Mouse (Mus musculus) lung, postnatal 36 days (tissue): ENCODE data around the gene Slc9a1.

ENCODE experiments used
- DNase-seq: peaks from one replicate; pipeline ENCODE4 v3.0.0; 2022; ENCODE audit warnings: mixed read lengths

Gene Slc9a1

DNA sequence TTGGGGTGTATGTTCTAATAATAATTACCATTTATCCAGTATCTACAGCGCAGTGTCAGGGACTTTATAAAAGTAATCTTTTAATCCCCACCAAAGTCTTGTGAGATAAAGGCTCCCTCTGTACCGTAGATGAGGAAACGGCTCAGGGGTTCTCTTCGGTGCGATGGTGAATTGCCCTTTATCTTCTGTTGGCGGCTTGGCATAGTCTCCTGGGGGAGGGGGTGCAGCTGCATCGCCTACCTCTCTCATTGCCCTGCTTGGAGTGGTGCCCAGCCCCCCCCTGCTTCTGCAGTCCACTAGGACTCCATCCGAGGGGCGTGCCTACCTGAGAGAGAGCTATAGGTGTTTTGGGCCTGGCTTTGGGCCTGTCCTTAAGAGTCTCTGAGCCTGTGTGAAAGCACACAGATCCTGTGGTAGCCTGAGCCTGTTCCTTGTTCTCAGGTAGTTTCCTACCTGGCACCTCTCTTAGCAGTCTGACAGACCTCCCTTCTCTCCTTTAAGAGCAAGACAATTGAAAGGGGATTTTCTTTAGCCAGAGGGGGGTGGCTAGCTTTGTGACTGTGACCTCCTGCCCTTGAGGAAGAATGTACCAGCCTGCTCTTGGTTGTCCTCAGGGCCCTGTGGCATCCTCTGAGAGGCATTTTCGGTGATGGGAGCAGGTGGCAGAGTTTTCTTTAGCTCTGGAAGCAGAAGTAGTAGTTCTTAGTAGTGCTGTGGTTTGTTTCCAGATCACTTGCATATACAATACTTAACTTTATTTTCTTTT lies 6.5 kb downstream of the Slc9a1 start:
- no peak for DNase-seq

DNA sequence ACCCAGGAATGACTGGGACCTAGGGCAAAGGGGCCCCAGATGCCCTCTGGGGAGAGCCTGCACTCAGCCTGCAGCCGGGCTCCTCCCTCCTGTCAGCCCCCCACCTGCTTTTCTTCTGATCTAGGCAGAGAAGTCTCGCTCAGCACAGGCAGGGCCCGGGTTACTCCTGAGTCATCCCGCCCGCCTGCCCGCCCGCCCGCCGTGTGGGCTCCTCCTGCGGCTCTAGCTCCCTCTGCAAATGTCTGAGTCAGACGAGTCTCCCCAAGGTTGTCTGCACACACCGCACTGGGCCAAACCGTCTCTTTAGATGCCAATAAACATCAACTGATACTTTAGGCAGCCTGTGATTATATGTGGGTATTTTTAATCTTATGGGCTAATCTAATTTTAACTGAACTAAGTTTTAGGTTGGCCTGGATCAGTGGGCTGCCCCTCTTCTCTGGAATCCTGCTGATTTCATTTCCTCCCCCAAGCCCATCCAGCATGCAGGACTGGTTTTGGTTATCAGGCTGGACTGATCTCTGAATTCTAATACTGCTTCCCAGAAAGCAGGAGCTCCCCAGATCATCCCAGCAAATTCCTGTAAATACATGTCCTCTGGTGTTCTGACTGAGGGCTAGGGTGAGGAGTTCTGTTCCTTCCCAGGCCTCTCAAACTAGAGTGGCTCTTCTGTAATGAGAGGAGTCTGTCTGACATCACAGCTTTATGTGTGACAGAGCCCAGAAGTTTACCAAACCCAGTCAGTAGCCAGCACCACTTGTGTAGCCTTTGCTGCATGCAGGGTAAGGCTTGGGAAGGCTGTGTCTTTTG lies 8.9 kb downstream of the Slc9a1 start:
- peak; percentile 34 for DNase-seq

DNA sequence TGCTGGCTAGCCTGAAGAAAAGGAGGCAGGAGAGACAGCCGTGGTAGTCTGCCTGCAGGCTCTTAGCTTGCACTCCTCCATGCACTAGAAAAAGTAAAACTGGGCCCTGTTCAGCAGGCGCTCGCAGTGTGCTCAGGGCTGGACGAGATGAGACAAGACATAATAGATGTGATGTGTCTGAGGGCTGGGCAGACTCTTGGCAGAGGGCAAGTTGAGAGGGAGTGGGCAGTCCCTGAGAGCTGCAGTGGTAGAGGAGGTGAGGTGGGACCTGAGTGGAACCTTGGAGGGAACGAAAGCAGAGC lies 9.5 kb downstream of the Slc9a1 start:
- no peak for DNase-seq

DNA sequence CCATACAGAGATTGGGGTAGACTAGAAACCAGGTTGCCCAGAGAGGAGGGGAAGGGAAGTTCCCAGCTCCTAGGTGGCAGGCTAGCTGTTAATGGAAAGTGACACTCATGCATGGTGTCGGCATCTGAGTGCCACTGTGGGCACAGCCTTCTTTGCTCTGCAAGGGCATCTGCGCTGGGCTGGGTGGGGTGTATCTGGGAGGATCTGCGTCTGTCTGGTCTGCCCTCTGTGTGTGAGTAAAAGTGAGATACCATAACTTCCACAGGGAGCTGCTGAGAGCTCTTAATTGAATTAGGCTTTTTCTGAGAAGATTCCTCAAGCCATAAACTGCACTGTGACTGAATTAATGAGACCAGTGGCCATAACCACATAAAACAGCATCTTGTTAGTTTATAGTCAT lies 10.4 kb downstream of the Slc9a1 start:
- DNase-seq, result no peak

DNA sequence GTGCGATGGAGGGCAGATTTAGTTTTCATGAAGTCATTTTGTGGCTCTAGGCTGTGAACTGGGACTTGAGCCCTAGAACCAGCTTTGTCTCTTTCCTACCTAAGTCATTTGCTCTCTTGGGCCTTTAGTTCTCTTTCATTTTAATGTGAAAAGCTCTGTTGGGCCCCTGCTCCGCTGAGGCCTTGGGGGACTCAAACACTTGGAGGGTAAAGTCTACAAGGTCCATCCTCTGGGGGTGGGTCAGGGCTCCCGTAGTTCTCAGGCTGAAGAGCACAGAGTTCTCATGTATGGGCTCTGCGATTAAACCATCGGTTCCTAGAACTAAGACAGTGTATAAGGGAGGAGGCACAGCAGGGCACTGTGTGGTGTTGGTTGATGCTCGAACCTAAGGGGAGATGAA lies 11.0 kb downstream of the Slc9a1 start:
- no peak for DNase-seq

DNA sequence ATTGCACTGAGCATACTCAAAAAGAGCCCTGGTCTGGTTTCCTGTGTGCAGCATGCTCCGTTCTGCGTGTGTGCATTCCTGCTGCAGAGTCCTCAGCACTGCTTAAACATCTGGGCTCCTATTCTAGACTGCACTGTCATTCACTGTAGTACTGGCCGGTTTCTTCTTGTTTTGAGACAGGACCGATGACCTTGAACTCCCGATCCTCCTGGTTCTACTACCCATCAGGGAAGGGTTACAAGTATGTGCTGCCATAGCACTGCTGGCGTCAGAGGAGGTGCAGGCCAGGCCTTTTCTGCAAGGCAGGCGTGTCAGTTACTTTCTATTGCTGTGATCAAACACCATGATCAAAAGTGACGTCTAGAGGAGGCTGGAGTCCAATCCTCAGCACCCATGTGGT lies 11.6 kb downstream of the Slc9a1 start:
- no peak for DNase-seq

DNA sequence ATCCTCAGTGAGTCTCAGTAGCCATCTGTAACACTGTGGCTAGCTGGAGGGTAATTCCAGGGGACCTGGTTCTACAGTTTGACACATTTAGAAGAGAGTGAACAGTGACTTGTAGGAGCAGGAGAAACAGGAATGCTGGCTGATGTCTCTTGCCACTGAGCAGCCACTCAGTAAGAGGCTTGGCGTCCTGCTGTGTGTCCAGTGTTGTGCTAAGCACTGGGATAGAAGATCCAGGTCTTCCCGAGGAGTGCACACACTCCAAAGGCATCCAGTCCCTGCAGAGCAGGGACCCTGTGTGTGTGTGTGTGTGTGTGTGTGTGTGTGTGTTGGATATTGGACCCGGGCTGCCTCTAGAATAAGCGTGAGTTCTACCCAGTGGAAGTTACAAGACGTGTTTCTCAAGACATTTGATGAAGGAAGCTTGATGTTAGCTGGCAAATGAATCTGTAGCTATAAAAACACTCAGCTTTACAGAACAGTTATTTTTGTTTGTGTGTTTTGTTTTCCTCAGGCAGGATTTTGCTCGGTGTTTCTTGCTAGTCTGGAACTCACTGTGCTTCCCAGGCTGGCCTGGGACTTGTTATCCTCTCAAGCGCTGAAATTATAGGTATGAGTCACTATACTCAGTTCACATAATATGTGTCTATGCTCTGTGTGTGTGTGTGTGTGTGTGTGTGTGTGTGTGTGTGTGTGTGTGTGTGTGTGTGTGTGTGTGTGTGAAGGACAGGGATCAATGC lies 16.7 kb downstream of the Slc9a1 start:
- DNase-seq, result no peak

DNA sequence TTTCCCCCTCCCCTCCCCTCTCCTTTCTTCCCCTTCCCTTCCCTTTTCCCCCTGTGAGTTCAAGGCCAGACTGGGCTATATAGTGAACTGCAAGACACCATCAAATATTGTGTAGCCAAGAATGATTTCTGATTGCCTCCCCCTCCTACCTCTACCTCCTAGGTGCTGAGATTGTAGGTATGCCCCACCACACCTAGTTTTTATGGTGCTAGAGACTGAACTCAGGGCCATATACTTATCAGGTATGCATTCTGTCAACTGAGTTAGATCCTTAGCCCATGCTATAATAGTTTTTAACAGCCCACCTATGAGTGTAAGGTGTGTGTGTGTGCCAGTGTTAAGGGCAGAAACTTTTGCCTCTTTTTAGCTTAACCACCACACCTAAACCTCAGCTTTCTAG lies 17.5 kb downstream of the Slc9a1 start:
- DNase-seq, result no peak

DNA sequence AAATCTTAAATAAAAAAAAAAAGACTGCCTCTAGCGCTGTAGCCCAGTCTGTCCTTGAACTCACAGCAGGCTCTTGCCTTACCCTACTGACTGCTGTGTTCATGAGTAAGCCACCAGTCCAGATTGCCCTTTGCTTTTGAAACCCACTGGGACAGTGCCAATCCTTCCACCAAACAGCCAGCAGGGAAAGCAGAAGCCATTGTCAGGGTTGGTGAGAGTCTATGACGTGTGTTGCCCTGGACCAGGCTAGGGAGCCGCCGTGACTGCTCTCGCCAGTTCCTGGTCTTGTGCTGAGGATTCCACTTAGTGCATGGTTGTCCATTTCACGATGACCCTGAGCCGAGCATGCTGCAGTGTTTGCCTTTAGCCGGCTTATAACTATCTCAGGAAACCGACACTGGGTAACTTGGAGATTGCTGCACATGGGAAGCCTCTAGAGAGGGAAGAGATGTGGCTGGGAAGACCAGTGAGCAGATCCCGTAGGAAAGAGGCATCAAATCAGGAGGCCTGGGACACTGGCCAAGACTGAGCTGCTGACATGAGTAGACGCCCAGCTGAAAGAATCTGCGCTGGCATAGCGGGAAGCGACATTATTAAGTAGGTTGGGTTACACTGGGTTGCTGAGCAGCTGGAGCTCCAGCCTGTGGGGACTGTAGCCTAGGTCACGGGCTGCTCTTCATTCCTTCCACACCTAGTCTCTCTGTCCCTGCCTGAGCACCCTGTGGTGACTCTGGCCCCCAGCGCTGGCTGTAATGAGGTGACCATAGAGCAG lies 19.5 kb downstream of the Slc9a1 start:
- peak; percentile 75 for DNase-seq

DNA sequence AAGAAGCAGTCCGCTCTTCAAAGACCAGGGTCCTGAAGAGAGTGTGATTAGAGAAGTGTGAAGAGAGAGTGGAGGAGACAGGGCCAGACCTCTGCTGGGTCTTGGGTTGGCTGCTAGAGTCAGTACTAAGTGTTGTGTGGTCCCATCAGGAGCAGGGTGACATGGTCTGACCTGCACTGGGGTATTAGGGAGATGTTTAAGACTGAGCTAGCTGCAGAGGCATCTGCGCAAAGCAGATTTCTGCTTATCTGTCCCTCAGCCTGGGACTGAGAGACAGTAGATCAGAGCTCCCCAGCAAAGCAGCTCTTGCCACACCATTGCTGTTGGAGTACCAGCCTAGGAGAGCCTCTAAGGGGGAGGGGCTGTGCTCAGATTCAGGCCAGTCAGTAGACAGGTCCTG lies 20.5 kb downstream of the Slc9a1 start:
- no peak for DNase-seq

DNA sequence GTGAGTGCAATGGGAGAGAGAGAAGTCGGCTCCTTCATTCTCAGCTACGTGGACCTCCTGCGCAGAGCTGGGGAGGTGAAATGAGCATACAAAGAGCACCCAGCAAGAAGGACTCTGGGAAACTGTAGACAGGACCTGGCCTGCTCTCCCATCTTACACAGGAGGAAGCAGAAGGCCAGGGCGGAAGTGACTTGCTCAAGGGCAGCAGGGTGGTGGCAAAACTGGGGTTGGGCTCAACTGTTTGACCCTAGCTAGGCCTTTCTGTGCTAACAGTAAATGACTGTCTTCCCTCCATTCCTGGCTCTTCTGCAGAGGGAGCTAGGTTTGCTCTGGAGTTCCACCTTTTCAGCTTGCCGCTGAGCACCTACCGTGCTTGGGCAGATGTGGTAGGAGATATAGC lies 21.1 kb downstream of the Slc9a1 start:
- peak; percentile 43 for DNase-seq

DNA sequence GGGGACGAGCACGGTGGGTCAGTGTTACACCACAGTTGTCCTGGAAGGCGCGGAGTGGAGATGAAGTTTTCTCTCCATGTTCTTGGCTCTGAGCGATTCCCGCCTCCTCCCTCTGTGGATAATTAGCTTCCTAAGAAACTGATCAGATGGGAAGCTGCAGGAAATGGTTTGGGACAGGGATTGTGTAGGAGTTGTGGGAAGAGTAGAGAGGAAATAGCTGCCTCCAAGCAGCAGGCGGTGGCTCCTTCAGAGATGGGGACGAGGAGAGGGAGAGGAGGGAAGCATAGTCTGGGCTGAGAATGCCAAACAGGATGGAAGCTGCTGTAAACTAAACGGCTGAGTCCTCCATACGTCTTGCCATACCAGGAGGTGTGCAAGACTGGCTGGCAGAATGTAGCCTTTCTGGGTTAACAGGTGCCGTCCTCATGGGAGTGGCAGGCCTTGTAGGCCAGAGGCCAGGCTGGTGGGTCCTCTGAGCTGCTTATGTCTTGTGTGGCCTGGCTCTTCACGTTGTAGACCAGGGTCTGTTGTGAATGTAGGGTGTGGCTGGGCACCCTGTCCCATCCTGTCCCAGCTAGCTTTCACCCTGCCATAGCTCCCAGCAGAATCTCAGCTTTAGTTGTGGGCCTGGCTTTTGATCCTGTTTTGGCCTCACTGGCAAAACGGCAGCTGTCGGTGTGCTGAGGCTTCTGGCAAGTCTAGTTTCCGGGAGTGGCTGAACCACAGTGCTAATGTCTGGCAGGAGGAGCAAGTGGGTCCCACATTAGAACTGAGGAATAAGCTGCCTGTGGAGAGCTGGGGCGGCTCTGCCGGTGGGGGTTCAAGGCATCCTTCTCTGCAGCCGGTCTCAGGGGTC lies 21.9 kb downstream of the Slc9a1 start:
- DNase-seq, result no peak

DNA sequence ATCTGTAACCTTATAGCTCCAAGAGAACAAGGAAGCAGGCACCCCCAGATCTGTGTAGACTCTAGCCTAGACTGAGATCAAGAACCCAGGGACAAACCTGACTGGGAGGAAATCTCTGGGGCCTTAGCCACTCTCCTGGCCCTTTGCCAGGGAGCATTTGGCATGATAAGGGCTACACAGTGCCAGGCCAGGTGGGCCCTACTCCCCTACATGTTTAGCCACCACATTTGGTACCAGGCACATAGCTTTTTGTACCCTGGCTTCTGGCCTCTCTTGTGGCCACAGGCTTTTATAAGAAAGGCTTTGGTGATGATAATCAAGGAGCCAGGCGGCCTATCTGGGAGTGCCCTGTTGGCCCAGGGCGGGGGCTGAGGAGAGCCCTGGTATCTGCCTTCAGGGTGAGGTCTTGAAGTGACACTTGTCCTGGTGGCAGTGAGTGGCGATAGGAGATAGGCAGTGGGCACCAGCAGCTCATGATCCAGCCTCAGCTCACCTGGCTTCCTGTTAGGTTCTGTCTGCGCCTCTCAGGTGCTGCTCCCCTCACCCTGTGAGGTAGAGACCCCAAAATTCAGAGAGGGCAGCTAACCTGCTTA lies 25.6 kb downstream of the Slc9a1 start:
- DNase-seq, result no peak

DNA sequence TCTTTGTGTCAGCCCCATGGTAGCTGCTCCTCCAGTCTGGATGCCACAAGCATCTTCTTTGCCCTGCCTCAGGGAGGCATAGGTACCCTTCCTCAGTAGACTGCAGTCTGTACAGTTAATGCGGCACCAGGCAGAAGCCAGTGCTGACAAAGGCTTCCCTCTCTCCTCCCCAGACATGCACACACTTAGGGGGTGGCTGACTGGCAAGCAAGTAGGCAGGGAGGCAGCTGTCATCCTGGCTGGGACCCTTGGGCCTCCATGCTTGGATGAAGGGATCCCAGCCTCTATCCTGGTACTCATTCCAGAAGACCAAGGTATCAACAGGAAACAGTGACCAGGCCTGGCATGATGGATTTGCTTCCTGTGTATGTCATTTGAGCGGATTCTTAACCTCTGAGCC lies 26.6 kb downstream of the Slc9a1 start:
- no peak for DNase-seq

DNA sequence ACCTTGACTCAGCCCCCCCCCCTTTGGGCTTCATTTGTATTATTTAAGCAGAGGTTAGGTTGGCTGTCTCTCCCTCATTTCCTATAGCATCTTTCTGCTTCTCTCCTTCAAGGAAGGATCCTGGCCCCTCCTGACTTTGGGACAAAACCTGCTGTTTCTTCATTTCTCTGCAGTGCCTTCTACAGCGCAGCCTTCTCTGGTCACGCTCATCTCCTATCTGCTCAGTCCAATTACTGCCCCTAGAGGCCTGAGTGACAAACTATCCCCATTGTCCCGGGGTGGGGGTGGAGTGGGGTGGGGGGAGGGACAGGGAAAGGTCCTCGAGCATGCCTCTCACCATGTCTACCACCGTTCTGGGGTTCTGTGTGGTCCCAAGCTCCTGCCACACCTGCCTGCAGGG lies 27.8 kb downstream of the Slc9a1 start:
- no peak for DNase-seq

DNA sequence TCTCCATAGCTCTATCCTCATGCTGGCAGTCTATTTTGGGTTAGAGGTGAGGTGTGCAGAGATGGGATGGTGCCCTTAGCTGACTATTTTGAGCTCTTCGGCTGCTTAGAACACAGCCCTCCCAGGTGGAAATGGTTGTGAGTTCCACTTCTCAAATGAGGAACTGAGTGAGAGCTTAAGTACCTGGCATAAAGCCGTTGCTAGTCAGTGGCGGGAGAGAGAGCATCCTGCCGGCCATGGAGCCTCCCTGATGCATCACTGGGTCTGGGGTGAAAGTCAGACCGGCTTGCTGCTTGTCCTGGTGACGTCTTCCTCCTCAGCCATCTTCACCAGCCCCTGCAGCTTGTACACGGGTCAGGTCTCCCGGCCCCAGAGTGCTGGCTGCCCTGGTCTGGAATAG lies 28.5 kb downstream of the Slc9a1 start:
- no peak for DNase-seq

DNA sequence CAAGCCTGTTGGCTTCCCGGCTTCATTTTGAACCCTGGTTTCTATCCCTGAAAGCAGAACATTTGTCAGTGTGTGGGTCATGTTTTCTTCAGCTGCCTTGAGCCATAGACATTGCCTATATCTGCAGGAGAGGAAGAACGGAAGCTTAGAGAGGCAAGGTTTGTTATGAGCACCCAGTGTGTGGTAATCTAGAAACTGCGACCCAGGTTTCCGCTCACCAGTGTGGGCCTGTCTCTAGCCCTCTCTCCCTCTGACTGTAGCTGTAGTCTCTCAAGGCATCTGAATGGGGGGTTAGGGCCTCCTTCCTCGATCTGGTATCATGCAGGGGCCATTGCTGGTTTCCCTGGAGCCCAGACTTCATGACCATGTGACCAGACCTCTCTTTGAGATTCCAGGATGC lies 29.1 kb downstream of the Slc9a1 start:
- no peak for DNase-seq

DNA sequence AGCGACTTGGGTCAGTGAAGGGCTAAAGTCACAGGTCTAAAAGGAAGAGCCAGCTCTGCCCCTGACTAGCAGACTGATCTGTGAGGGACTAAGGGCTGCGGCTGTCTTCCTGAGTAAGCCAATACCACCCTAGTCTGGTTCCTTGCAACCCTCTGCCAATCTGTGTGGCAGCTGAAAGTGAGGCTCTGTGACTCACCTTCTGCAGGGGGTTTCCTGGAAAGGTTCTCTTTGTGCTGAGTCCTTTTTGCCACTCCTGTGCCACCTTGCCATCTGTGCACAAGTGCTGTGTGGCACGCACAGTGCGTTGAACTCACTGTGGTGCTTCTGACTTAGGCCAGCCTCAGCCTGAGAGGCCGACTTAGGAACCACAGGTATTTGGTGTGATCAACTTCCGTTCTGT lies 30.0 kb downstream of the Slc9a1 start:
- no peak for DNase-seq

DNA sequence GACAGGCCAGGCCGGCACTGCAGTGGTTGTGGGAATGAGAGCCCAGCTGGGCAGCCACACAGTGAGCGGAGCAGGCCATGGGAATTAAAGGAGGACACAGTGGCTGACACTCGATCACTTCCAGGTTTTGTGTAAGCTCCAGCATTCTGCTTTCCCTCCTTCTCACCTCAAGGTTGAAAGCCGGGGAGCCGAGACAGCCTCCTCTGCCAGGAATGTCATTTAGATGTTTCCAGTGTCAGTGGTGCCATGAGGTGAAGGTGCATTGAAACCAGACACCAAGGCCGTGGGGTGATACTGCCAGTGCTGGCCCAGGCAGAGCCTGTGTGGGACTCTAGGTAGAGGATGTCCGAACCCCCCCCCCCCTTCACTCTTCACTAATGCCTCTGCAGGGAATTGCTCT lies 30.6 kb downstream of the Slc9a1 start:
- no peak for DNase-seq

DNA sequence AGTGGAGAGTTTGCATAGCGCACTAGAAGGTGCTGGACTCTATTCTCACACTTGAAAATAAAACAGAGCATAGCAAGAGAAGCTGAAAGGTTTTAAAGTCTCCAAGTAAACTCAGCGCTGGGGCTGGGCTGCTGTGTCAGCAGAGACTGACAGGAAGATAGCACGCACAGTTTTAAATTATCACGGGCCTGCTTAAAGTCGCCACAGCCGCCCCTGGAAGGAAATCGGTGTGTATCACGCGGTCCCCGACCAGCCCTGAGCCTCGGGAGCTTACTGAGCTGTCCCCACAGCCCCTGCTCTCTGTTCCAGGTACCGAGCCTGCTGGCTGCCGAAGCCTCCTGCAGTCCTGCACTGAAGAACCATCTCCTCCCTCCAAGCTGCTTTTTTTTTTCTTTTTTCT lies 32.5 kb downstream of the Slc9a1 start:
- DNase-seq, result no peak

DNA sequence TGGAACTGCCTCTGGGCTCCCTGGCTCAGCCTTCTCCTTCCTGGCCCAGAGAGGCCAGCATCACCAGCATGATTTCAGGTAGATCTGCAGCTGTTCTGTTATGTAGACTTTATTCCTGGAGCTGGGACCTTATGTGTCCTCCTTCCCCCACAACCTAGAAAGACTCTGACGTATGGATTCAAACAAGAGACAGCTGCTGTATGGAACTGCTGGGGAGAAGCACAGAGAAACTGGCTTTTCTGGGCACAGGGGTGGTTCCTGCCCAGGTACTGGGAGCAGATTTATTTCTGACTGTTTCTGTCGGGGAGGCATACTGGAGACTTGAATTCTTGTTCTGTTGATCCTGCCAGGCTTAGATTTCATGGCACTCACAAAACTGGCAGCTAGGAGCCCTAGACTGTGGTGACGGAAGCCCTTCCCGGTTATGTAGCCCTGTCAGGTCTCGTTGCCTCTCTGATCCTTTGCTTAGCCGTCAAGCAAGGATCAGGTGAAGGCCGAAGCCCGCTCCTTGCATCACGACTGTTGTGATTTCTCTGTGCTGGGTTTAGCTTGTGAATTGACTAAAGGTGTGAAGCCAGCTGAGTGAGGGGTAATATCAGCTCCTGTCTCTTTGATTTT lies 34.2 kb downstream of the Slc9a1 start:
- DNase-seq, result no peak
